Mouse (Mus musculus): ENCODE measurements at regions not wholly inside any gene's neighbourhood (a gene's known extent, or its start where the extent isn't known, plus 50 kb on each side); places are given as distances from the start of the nearest gene placed in this dataset.

DNA sequence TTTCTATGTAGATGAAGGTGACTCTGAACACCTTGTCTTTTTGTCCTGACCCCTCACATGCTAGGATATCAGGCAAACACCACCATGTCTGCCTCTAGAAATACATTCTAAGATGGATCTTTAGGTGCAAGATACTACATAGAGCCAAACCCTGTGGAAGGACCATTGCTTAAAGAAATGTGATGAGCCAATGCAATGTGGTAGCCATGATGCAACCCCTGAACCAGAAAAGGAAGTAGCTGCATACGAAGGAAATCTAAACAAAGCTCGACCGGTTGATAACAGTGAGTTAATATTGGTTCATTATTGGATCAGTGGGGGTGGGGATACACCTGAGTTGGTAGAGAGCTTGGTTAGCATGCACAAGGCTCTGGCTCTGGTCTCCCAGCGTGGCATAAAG lies 78.9 kb downstream of the Cxcr4 start:
- TF ChIP-seq CTCF (IDR thresholded peaks at IDR 0.05; ENCODE audit: low read depth): no peak
- TF ChIP-seq EP300 (IDR thresholded peaks at IDR 0.05; ENCODE audit: low read depth): no peak
